Mouse (Mus musculus): ENCODE data around the gene Amh. TPM values are rescaled to one million over a fixed set of nuclear protein-coding genes. Genes with fewer than 3 reads are reported as not detected.

Gene Amh
- polyA plus RNA-seq, 1 experiment from 2014 or later = not detected

DNA sequence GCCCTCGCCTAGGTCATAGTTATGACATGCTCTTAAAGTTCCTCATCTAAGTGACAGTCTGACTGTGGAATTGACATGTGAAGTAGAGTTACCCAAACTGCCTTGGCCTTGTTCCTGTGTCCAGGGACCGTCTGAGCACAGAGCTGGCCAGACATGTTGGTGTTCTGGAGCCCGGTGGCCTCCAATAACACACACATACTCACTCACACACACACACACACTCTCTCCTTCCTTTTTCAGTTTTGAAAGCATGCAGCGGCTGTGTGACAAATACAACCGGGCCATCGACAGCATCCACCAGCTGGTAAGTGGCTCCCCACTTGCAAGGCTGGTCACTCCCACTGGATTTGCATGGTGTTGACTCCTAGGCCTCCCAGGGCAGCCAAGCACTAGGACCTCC, 36.7 kb upstream of the Amh start:
- Histone ChIP-seq H3K36me3 (peaks cover 86% of the 10 kb centered on the region), H3K9me3 (no peaks in the 10 kb centered on the region), H3K4me1 (no peaks in the 10 kb centered on the region), H3K4me3 (no peak overlapping the region), H3K9ac (no peak overlapping the region), H3K27me3 (replicated peaks) (no peaks in the 10 kb centered on the region), H3K4me2 (replicated peaks) (no peak overlapping the region), H3K27ac (no peak overlapping the region)
- 91% methylated on average over 6 of the region's 6 CpGs for WGBS
- no peak for ATAC-seq (ENCODE audit: low FRiP score, low read depth)

DNA sequence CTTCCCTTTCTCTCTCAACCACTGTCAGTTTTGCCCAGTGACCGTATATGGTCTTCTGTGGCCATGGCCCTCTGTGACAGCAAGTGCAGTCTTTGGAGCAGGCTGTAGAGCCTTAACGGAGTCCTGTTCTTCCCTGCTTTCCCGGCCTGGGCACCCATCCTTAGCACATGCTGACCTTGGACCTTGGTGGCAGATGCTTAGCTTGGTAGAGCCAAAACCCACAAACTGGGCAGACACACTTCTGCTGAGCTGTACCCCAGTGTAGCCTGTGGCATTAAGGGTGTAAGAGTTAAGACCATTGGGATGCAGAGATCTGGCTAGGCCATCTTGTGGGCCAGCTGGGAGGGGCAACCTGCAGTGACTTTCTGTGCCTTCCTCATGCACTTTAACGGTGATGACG, 31.2 kb upstream of the Amh start:
- no peak overlapping the region for H3K4me3 ChIP-seq
- no peak overlapping the region for H3K4me2 ChIP-seq (replicated peaks)
- no peaks in the 10 kb centered on the region for H3K4me1 ChIP-seq
- WGBS = 92% methylated on average over 5 of the region's 5 CpGs
- 0 out of 2 replicates have a peak overlapping the region, but pooled peaks have one; percentile 29 for H3K9ac ChIP-seq
- ATAC-seq (ENCODE audit: low FRiP score, low read depth) = no peak
- no peaks in the 10 kb centered on the region for H3K27me3 ChIP-seq (replicated peaks)
- H3K27ac ChIP-seq = no peak overlapping the region
- no peaks in the 10 kb centered on the region for H3K9me3 ChIP-seq
- H3K36me3 ChIP-seq = peaks cover 97% of the 10 kb centered on the region

DNA sequence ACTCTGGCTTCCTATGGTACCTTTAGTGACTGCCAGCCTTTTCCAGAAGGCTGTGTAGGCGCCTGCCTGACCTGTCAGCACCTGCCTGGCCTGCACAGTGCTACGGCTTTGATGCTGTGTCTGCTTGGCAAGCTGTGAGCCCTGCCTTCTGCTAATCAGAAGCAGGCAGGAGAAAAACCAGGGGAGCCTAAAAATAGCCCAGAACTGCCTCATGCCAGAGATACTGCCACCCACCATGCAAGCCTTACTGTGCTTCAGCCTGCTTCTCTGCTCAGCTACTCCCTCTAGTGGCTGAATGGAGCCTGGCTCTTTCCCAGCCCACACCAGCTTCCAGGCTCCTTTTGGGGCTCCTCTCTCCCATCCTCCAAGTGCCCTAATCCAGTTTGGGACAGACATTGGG, 30.5 kb upstream of the Amh start:
- Histone ChIP-seq H3K9me3 (no peaks in the 10 kb centered on the region), H3K4me2 (replicated peaks) (no peak overlapping the region), H3K27ac (no peak overlapping the region), H3K36me3 (peaks cover 100% of the 10 kb centered on the region), H3K9ac (no peak overlapping the region), H3K4me3 (no peak overlapping the region), H3K4me1 (no peaks in the 10 kb centered on the region), H3K27me3 (replicated peaks) (no peaks in the 10 kb centered on the region)
- ATAC-seq (ENCODE audit: low FRiP score, low read depth) = 0 out of 2 replicates have a peak, but pooled peaks have one; percentile 50
- WGBS = 78% methylated on average over 2 of the region's 2 CpGs

DNA sequence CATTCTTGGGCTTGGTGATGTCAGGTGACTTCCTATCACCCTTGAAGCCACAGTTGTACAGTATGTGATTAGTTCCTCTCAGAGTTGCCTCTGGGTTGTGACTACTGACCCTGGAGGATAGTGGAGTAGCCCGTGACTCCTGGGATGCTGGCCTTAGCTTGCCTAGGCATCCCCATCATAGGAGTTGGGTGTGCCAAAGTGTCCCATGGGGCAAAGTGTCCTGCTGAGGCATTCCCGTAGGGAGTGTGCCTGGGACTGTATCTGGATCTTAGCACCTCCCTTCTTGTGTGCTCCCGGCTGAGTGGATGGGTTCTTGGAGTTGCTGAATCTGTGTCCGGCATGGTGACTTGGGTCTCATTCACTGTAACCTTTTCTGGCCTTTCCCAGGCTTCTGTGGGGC, 30.1 kb upstream of the Amh start:
- H3K4me3 ChIP-seq = no peak overlapping the region
- no peaks in the 10 kb centered on the region for H3K4me1 ChIP-seq
- WGBS = 90% methylated on average over 4 of the region's 4 CpGs
- H3K27me3 ChIP-seq (replicated peaks) = no peaks in the 10 kb centered on the region
- ATAC-seq (ENCODE audit: low FRiP score, low read depth) = no peak
- H3K9ac ChIP-seq = no peak overlapping the region
- H3K27ac ChIP-seq = no peak overlapping the region
- H3K4me2 ChIP-seq (replicated peaks) = no peak overlapping the region
- H3K9me3 ChIP-seq = no peaks in the 10 kb centered on the region
- peaks cover 100% of the 10 kb centered on the region for H3K36me3 ChIP-seq

DNA sequence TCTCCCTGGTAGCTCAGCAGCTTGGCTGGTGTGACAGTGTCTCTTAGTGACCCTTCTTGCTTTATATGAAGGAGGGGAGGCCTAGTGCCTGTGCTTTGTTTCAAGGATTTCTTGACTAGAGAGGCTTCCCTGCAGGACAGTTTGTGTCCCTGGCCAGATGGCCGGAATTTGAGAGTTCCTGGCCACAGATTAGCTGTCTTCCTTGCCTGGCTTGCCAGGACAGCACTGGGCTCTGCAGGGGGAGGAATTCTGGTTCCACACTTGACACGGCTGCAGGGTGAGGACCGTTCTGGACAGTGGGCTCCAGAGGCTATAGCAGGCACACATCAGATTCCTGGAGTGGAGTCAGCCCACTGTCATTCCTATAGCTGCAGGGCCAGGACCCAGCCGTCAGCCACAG, 29.3 kb upstream of the Amh start:
- H3K27ac ChIP-seq = no peak overlapping the region
- H3K4me1 ChIP-seq = no peaks in the 10 kb centered on the region
- peaks cover 100% of the 10 kb centered on the region for H3K36me3 ChIP-seq
- H3K9me3 ChIP-seq = no peaks in the 10 kb centered on the region
- no peak overlapping the region for H3K4me2 ChIP-seq (replicated peaks)
- H3K4me3 ChIP-seq = no peak overlapping the region
- WGBS = 96% methylated on average over 4 of the region's 4 CpGs
- no peaks in the 10 kb centered on the region for H3K27me3 ChIP-seq (replicated peaks)
- H3K9ac ChIP-seq = no peak overlapping the region
- ATAC-seq (ENCODE audit: low FRiP score, low read depth) = no peak

DNA sequence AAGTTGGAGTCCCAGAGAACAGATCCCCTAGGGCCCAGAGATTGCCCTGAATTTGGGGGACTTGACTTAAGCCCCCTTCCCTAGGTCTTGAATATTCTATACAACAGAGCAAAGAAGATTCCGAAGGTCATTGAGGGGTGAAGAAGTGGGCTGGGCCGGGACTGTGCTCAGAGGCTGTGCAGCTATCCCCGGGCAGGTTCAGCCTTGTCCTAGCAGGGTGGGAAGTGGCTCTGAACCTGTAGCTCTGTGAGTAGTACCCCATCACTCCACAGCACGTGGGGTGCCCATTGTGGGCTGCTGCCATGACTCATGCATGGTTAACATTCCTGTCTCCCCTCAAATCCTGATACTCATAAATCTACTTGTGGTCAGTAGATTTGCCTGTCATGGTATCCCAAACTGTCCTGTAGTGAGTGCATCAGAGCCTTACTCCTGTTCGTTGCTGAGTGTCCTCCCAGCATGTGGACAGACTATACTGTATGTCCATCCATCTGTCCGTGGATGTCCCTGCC, 28.6 kb upstream of the Amh start:
- H3K9ac ChIP-seq = no peak overlapping the region
- H3K36me3 ChIP-seq = peaks cover 100% of the 10 kb centered on the region
- no peaks in the 10 kb centered on the region for H3K4me1 ChIP-seq
- 92% methylated on average over 6 of the region's 6 CpGs for WGBS
- H3K4me3 ChIP-seq = no peak overlapping the region
- no peak for ATAC-seq (ENCODE audit: low FRiP score, low read depth)
- no peak overlapping the region for H3K4me2 ChIP-seq (replicated peaks)
- no peak overlapping the region for H3K27ac ChIP-seq
- no peaks in the 10 kb centered on the region for H3K27me3 ChIP-seq (replicated peaks)
- no peaks in the 10 kb centered on the region for H3K9me3 ChIP-seq

DNA sequence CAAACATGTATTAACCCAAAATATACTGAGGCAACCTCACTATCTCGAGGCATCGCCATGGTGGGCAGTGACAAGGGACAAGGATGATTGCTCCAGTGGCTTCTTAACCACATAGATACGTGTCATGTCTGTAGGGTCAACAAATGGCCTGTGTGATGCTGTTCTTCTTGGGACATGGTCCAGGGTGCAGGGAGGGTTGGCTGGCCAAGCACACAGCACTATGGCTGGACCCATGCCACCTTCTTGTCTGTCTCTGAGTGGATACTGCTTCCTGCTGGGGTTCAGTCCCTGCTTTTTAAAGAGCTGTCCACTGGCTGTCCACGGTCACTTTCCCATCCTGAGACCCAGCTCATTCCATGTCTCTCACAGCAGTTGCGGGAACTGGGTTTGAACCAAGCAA, 27.9 kb upstream of the Amh start:
- Histone ChIP-seq H3K36me3 (peaks cover 100% of the 10 kb centered on the region), H3K27ac (no peak overlapping the region), H3K4me3 (no peak overlapping the region), H3K9ac (no peak overlapping the region), H3K4me1 (no peaks in the 10 kb centered on the region), H3K4me2 (replicated peaks) (no peak overlapping the region), H3K27me3 (replicated peaks) (no peaks in the 10 kb centered on the region), H3K9me3 (no peaks in the 10 kb centered on the region)
- 94% methylated on average over 5 of the region's 5 CpGs for WGBS
- no peak for ATAC-seq (ENCODE audit: low FRiP score, low read depth)

DNA sequence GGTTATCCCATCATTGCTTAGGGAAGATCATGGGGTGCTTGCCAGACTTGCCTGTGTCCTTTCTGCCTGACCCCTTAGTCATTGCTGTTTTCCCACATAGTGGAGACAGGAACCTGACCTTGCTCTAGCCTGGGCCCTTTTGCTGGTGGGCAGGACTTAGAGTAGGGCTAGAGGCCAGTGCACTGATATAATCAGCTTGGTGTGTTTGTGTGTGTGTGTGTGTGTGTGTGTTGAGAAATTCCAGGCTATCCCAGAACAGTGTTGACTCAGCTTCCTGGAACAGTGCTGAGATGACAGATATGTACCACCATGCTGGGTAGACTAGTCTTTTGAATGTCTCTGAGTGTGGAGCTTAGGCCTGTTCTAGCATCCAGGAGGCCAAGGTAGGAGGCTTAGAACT, 25.5 kb upstream of the Amh start:
- H3K9ac ChIP-seq = no peak overlapping the region
- H3K27ac ChIP-seq = no peak overlapping the region
- no peaks in the 10 kb centered on the region for H3K4me1 ChIP-seq
- H3K27me3 ChIP-seq (replicated peaks) = no peaks in the 10 kb centered on the region
- H3K36me3 ChIP-seq = peaks cover 100% of the 10 kb centered on the region
- ATAC-seq (ENCODE audit: low FRiP score, low read depth) = no peak
- no peak overlapping the region for H3K4me3 ChIP-seq
- H3K9me3 ChIP-seq = no peaks in the 10 kb centered on the region
- H3K4me2 ChIP-seq (replicated peaks) = no peak overlapping the region

DNA sequence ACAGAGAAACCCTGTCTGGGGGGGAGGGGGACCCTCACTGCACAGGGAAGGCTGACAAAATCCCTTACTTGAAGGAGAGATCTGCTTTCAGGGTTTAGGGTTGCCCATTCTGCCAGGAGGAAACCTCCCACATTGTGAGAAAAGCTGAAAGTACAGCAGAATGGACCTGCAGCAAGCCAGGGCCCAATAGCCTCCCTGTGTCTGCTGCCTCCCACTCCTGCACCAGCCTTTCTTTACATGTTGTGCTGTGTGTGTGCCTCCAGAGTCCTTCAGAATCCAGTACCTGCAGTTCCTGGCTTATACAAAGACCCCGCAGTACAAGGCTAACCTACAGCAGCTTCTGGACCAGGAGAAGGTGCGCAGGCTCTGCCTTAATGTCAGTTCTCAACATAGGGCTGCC, 20.7 kb upstream of the Amh start:
- H3K27ac ChIP-seq = no peak overlapping the region
- H3K36me3 ChIP-seq = peaks cover 100% of the 10 kb centered on the region
- H3K4me2 ChIP-seq (replicated peaks) = no peak overlapping the region
- H3K9me3 ChIP-seq = no peaks in the 10 kb centered on the region
- no peaks in the 10 kb centered on the region for H3K4me1 ChIP-seq
- H3K4me3 ChIP-seq = no peak overlapping the region
- no peaks in the 10 kb centered on the region for H3K27me3 ChIP-seq (replicated peaks)
- H3K9ac ChIP-seq = no peak overlapping the region
- WGBS = 97% methylated on average over 2 of the region's 2 CpGs
- no peak for ATAC-seq (ENCODE audit: low FRiP score, low read depth)

DNA sequence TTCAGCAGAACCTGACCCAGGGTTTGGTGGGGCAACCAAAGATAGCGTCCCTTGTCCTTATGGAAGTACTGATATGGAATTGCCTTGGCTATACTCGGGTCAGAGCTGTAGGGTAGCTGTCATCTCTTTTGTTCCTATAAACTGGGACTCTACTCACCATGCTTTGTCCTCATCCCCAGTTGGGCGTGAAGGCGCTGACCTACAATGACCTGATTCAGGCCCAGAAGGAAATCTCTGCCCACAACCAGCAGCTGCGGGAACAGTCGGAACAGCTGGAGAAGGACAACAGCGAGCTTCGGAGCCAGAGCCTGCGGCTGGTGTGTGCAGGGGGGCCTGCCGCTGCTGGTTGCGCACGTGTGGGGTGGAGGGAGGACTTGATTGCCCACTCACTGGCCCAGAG, 20.2 kb upstream of the Amh start:
- H3K4me2 ChIP-seq (replicated peaks) = no peak overlapping the region
- no peak overlapping the region for H3K27ac ChIP-seq
- H3K36me3 ChIP-seq = peaks cover 98% of the 10 kb centered on the region
- no peak overlapping the region for H3K4me3 ChIP-seq
- 80% methylated on average over 12 of the region's 12 CpGs for WGBS
- H3K4me1 ChIP-seq = no peaks in the 10 kb centered on the region
- no peak for ATAC-seq (ENCODE audit: low FRiP score, low read depth)
- H3K9me3 ChIP-seq = no peaks in the 10 kb centered on the region
- no peaks in the 10 kb centered on the region for H3K27me3 ChIP-seq (replicated peaks)
- H3K9ac ChIP-seq = no peak overlapping the region

DNA sequence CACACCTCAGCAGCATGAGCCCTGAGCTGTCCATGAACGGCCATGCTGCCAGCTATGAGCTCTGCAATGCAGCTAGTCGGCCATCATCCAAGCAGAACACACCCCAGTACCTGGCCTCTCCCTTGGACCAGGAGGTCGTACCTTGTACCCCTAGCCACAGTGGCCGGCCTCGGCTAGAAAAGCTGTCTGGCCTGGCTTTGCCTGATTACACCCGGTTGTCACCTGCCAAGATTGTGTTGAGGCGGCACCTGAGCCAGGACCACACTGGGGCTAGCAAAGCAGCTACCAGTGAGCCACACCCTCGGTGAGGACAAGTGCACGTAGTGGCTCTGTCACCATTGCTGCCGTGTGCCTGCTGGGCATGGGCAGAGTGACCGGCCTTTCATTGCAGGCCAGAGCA, 19.1 kb upstream of the Amh start:
- no peak overlapping the region for H3K9ac ChIP-seq
- H3K4me1 ChIP-seq = no peaks in the 10 kb centered on the region
- H3K4me2 ChIP-seq (replicated peaks) = no peak overlapping the region
- H3K36me3 ChIP-seq = peaks cover 98% of the 10 kb centered on the region
- H3K27me3 ChIP-seq (replicated peaks) = no peaks in the 10 kb centered on the region
- no peak overlapping the region for H3K27ac ChIP-seq
- H3K4me3 ChIP-seq = no peak overlapping the region
- ATAC-seq (ENCODE audit: low FRiP score, low read depth) = no peak
- no peaks in the 10 kb centered on the region for H3K9me3 ChIP-seq
- WGBS = 94% methylated on average over 11 of the region's 11 CpGs

DNA sequence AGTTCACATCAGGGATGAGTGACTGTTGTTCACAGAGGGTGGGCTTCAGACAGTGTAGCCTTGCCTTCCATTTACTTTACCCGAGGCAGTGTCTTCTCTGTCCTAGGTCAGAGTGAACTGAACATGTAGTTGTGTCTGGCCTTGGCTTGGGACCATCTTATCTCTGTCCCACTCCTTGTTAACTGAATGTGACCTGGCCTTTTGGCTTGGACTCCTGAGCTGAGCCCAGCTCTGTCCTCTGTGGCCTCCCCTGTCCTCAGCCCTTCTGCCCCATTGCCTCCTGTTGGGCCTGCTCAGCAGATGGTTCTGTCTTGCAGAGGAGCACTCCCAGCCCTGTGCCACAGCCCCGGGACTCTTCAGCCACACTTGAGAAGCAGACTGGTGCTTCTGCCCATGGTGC, 17.5 kb upstream of the Amh start:
- H3K9me3 ChIP-seq = no peaks in the 10 kb centered on the region
- H3K4me1 ChIP-seq = no peaks in the 10 kb centered on the region
- no peak for ATAC-seq (ENCODE audit: low FRiP score, low read depth)
- H3K4me3 ChIP-seq = no peak overlapping the region
- no peak overlapping the region for H3K4me2 ChIP-seq (replicated peaks)
- no peaks in the 10 kb centered on the region for H3K27me3 ChIP-seq (replicated peaks)
- H3K9ac ChIP-seq = no peak overlapping the region
- 86% methylated on average over 2 of the region's 2 CpGs for WGBS
- H3K36me3 ChIP-seq = peaks cover 98% of the 10 kb centered on the region
- H3K27ac ChIP-seq = no peak overlapping the region

DNA sequence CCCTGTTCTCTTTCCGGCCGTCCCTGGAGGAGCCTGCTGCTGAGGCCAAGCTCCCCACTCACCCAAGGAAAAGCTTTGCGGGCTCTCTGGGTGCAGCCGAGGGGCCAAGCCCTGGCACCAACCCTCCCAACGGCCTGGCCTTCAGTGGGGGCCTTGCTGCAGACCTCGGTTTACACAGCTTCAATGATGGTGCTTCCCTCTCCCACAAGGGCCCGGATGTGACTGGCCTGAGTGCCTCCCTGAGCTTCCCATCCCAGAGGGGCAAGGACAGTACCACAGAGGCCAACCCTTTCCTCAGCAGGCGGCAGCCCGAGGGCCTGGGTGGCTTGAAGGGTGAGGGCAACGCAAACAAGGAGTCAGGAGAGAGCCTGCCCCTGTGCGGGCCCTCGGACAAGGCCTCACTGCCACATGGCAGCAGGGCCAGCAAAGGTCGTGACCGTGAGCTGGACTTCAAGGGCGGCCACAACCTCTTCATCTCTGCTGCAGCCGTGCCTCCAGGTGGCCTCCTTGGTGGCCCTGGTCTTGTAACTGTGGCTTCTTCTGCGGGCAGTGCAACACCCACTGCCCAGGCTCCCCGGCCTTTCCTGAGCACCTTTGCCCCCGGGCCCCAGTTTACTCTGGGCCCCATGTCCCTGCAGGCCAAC, 14.2 kb upstream of the Amh start:
- H3K4me2 ChIP-seq (replicated peaks) = no peak overlapping the region
- 0 out of 2 replicates have a peak overlapping the region, but pooled peaks have one; percentile 3 for H3K9ac ChIP-seq
- no peak overlapping the region for H3K27ac ChIP-seq
- no peak overlapping the region for H3K4me3 ChIP-seq
- WGBS = 91% methylated on average over 19 of the region's 19 CpGs
- peaks cover 97% of the 10 kb centered on the region for H3K36me3 ChIP-seq
- no peak for ATAC-seq (ENCODE audit: low FRiP score, low read depth)
- no peaks in the 10 kb centered on the region for H3K9me3 ChIP-seq
- H3K4me1 ChIP-seq = peaks cover 3% of the 10 kb centered on the region
- no peaks in the 10 kb centered on the region for H3K27me3 ChIP-seq (replicated peaks)

Measured in neural tube, embryonic 12.5 days (tissue).